Mouse (Mus musculus): ENCODE measurements around the gene Vmn1r193. TPM values are rescaled to one million over a fixed set of nuclear protein-coding genes. Genes with fewer than 3 reads are reported as not detected.

Vmn1r193 gene
- polyA plus RNA-seq (2015; fragmentation: Nextera tagmentation; extraction: Ambion mirVana) = not detected in 2 replicates

DNA sequence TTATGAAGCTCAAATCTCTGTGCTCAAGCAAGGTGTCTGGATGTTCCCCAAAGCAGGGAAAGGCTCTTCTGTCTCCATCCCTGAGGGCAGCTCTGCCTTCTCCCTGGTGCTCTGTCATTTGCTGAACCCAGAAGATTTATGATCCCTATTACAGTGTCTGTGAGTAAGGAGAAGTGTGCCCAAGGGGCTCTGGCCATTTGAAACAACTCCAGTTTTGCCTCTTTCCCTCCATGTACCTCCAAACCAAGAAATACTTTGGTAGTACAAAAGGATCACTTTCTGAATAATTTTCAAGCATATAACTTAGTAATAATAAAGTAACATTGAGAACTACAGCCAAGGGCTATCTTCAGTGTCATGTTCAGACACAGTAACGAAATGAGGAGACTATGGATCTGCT is at the start of gene Vmn1r193:
Gene Vmn1r193, minus strand, starts transcription at position 101 of the 400 bp plus-strand sequence.

DNA sequence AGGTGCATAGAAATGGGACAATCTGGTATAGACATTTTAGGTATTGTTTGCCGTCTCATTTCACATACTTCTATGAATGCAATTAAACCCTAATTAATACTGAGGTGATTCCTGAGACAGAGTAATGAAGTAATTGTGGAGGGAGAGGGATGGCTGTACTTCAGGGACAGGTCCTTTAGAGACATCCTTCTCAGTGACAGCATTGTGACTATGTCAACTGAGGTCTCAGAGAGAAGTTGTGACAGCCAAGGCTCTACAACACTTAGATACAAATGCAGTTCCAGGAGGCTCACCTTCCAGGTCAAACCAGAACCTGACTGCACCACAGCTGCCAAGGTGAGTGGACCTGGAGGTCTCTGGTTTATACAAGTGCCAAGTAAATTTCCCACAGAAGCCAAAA is 47.3 kb upstream of the Vmn1r193 start, which contains the start of gene Vmn1r195:
Gene Vmn1r195, plus strand, starts transcription at position 301 of the 400 bp plus-strand sequence.

DNA sequence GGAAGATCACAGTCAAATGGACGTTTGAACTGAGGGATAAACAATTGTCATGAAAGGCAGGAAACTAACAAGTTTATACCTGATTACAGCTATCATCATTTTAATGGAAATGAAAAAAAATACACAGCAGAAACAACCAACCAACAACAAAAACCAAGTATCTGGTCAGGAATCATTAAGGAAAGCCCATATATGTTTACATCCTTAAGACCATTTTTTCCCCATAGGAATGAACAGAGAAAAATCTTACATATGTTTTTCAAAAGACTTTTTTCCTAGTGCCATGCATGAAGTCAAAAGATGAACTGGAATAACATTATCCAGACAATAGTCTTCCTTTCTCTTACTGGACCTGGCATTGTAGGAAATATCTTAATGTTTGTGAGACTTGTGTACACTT is 21.0 kb upstream of the Vmn1r193 start, which contains the start of gene Vmn1r194:
Gene Vmn1r194, plus strand, starts transcription at position 301 of the 400 bp plus-strand sequence.

DNA sequence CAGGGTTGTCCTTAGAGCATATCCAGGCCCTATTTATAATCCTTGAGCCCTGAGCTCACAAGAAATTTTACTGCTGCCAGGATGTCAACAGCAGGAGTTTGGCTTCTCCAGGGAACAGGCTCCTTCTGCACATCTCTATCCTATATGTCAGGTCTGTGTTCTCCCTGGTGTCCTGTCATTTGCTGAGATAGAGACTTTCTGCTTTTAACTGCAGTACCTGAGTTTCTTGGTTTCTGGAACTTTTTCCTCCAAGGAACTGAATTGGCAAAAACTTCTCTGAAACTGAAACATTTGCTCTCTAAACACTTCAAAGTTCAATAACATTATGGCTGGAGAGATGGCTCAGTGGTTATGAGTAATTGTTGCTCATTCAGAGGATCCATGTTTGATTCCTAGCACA is 31.9 kb downstream of the Vmn1r193 start, which contains the start of gene Vmn1r192:
Gene Vmn1r192, minus strand, starts transcription at position 101 of the 400 bp plus-strand sequence.

DNA sequence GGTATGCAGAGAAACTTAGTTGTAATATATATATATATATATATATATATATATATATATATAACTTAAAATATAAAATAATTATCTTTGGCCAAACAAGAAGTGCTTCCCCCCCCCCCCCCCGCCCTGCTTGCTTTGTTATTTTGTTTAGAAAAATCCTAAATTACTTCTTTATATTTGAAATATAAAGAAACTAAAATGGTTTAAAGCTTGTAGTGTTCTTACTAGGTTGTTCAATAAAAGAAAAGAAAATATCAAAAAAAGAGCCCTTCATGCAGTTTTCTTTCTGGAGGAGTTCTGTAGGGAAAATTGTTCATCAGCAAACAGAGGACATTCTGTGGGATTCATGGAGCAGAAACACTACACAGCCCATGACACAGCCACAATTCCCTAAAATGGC is 39.1 kb downstream of the Vmn1r193 start, which contains the start of gene Vmn1r191:
Gene Vmn1r191, minus strand, starts transcription at position 101 of the 400 bp plus-strand sequence.

Small RNA genes lying within 50 kb of the gene (microRNA-seq; reads per million reads assigned to microRNA genes)
- gene Gm23282 (not detected), gene Gm25084 (not detected)

Other genes starting within 250 kb of the Vmn1r193 start
- gene Pom121l2, start 242.0 kb downstream of the Vmn1r193 start, polyA plus RNA-seq (2015; fragmentation: Nextera tagmentation; extraction: Ambion mirVana) = not detected in 2 replicates
- gene Prss16, start 213.4 kb downstream of the Vmn1r193 start, polyA plus RNA-seq (2015; fragmentation: Nextera tagmentation; extraction: Ambion mirVana) = 0.21 and 0.29 TPM in 2 replicates
- gene Hist1h2ah, start 187.6 kb downstream of the Vmn1r193 start, polyA plus RNA-seq (2015; fragmentation: Nextera tagmentation; extraction: Ambion mirVana) = 4.0 TPM in 1 of 2 replicates, not detected in the other
- not detected in 2 replicates for gene Hist1h2bk, start 187.3 kb downstream of the Vmn1r193 start, polyA plus RNA-seq (2015; fragmentation: Nextera tagmentation; extraction: Ambion mirVana)
- 3.4 and 3.5 TPM in 2 replicates for gene Hist1h4i, start 181.8 kb downstream of the Vmn1r193 start, polyA plus RNA-seq (2015; fragmentation: Nextera tagmentation; extraction: Ambion mirVana)
- gene Hist1h2ag, start 180.2 kb downstream of the Vmn1r193 start, polyA plus RNA-seq (2015; fragmentation: Nextera tagmentation; extraction: Ambion mirVana) = not detected in 2 replicates
- gene Hist1h2bj, start 179.9 kb downstream of the Vmn1r193 start, polyA plus RNA-seq (2015; fragmentation: Nextera tagmentation; extraction: Ambion mirVana) = 1.9 TPM in 1 of 2 replicates, not detected in the other
- not detected in 2 replicates for gene Vmn1r188, start 138.7 kb downstream of the Vmn1r193 start, polyA plus RNA-seq (2015; fragmentation: Nextera tagmentation; extraction: Ambion mirVana)
- not detected in 2 replicates for gene Vmn1r189, start 117.3 kb downstream of the Vmn1r193 start, polyA plus RNA-seq (2015; fragmentation: Nextera tagmentation; extraction: Ambion mirVana)
- not detected in 2 replicates for gene Vmn1r191, start 39.2 kb downstream of the Vmn1r193 start, polyA plus RNA-seq (2015; fragmentation: Nextera tagmentation; extraction: Ambion mirVana)
- gene Vmn1r192, start 32.0 kb downstream of the Vmn1r193 start, polyA plus RNA-seq (2015; fragmentation: Nextera tagmentation; extraction: Ambion mirVana) = not detected in 2 replicates
- gene Vmn1r194, start 21.1 kb upstream of the Vmn1r193 start, polyA plus RNA-seq (2015; fragmentation: Nextera tagmentation; extraction: Ambion mirVana) = not detected in 2 replicates
- gene Vmn1r195, start 47.4 kb upstream of the Vmn1r193 start, polyA plus RNA-seq (2015; fragmentation: Nextera tagmentation; extraction: Ambion mirVana) = not detected in 2 replicates
- gene Vmn1r196, start 66.8 kb upstream of the Vmn1r193 start, polyA plus RNA-seq (2015; fragmentation: Nextera tagmentation; extraction: Ambion mirVana) = not detected in 2 replicates
- not detected in 2 replicates for gene Vmn1r197, start 101.4 kb upstream of the Vmn1r193 start, polyA plus RNA-seq (2015; fragmentation: Nextera tagmentation; extraction: Ambion mirVana)
- not detected in 2 replicates for gene Vmn1r198, start 127.2 kb upstream of the Vmn1r193 start, polyA plus RNA-seq (2015; fragmentation: Nextera tagmentation; extraction: Ambion mirVana)
- not detected in 2 replicates for gene Vmn1r199, start 156.7 kb upstream of the Vmn1r193 start, polyA plus RNA-seq (2015; fragmentation: Nextera tagmentation; extraction: Ambion mirVana)
- gene Vmn1r200, start 167.2 kb upstream of the Vmn1r193 start, polyA plus RNA-seq (2015; fragmentation: Nextera tagmentation; extraction: Ambion mirVana) = 0.04 TPM in 1 of 2 replicates, not detected in the other
- not detected in 2 replicates for gene Vmn1r201, start 248.8 kb upstream of the Vmn1r193 start, polyA plus RNA-seq (2015; fragmentation: Nextera tagmentation; extraction: Ambion mirVana)

Measured in neural tube, postnatal 0 days (tissue).